Mouse (Mus musculus) A20 (cell line): ENCODE results near the gene Triap1.
A peak's percentile ranks its signal among the peaks of the same experiment; 100 is the strongest.
"Not testable (repeated sequence)": the region's sequence is repeated elsewhere in the genome, so short reads cannot be mapped to it uniquely, and the experiment has no call there.

Experiments used
- DNase-seq: peaks from one replicate; pipeline ENCODE4 v3.0.0-alpha.2; 2011; ENCODE audit warnings: low read depth, low spot score

The Triap1 gene

DNA sequence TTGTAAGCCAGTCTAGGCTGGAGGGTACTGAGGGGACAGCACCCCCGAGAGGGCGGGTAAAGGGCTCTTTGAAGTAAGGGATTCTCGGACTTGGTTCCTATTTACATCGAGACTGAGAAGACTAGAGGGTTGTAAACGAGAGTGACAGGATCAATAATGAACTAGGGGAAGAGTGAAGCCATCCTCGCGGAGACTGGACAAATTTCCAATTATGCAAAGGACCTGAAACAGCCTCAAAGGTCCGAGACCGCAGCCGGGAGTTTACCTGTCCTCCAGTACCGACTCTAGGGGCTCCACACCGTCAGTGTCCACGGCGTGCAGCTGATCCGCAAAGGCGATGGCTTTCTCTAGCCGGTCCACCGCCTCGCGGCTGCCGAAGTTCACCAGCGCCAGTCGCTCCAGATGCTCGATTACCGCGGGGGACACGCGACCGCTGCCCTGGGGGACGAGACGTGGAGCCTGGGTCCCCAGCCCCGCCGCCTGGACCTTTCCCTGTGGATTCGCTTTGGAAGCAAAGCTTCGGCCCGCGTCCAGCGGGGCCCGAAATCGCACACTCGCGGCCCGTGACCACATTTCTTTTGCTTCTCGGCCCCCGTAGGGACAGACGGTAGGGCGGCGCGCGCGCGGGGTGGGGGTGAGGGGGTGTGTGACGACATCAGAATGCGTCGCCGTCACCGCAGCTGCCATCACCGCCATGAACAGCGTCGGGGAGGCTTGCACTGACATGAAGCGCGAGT lies at the start of gene Triap1, which contains the start of gene Gatc:
Triap1 (plus strand) TSS at position 649 of the 737 bp plus-strand sequence.
Gatc (minus strand) TSS at position 602 of the 737 bp plus-strand sequence.
- peak; percentile 94 for DNase-seq

DNA sequence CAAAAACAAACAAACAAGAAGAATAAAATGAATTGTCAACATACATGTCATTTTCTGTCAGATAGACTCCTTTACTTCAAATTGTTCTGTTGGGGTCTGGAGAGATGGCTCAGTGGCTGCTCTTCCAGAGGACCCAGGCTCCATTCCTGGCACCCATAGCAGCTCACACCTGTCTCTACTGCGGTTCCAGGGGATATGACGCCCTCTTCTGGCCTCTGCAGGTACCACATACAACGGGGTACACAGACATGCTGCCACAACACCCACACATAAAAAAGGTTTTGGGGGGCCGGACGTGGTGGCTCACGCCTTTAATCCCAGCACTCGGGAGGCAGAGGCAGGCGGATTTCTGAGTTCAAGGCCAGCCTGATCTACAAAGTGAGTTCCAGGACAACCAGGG lies 46.9 kb upstream of the Triap1 start:
- peak; percentile 46 for DNase-seq

DNA sequence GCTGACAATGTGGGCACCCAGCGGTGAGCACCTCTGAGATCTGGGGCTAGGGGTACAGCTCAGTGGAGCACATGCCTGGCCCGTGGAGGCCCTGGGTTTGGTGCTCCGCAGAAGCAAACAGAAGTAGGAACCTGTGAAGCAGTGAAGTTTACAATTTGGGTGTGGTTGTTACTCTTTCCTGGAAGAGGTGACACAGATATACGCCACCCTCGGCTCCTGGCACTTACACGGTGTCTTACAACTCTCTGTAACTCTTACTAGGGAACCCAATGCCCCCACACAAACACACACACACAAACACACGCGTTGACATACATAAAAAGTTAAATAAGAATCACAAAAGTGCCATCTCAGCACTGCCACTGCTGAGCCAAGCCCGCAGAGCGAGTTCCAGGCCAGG lies 44.7 kb upstream of the Triap1 start:
- no peak for DNase-seq

DNA sequence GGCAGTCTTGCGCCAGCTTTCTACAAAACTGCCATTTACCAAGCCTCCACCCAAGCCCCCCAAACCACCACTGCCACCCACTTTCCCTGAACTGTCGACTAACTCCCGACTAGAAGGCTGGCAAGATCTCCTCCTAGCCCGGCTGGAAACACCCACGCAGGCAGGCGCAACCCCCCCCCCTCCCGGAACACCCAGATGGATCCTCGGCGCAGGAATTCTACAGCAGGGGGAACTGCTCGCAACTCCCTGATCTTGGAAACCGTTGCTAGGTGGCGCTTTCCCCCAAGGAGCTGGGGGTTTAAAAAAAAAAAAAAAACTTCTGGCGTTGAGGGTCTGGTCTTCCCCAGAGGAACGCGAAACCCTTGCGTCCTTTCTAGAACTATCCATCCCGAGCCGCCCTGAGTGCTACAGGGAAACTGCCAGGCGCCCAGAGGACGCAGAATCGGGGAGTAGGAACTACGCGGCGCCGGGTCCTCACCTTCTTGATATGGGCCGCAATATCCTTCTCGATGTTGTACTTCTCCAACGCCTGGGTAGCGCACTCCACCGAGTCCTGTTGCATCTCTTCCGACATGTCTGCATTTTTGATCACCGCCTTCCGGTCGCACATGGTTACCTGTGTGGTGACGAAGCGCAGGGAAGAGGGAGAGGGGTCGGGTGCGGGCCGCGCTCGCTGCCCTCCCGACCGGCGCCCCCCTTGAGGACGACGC lies 40.8 kb upstream of the Triap1 start:
- DNase-seq = peak; percentile 46

DNA sequence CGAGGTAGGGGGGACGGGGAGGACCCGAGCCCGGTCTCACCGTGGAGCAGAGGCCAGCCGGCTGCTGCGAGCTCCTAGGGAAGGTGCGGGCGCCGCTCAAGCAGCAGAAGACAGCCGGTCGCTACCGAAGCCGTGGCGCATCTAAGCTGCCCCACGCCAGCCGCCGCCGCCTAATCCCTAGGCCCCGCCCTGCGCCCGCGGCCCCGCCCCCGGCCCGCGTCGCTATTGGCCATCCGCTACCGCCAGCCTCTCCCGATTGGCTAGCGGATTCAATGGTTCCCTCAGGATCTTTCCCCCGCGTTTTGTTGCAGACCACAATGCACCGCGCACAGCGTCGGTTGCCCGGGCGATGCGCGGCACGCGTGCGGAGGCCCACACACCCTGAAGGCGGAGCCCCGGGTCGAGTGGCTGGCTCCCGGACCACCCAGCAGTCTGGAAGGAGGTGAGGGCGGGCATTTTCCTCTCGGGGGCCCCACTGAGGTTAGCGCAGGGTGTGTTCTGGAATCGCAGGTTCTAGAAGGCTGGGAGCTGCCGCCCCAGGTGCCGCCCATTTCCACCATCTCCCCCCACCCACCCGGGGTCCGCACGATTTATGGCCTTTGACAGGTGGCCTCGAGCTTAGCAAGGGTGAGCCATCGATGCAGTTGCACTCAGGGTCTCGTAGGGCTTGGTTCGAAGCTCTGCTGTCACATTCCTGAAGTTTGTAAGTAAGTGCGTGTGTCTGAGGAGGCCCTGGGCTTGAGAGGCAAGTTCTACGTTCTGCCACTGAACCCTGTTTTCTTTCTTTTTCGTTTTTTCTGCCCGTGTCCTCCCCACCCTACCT lies 40.0 kb upstream of the Triap1 start, which contains the start of gene Dynll1:
Dynll1 (minus strand) TSS at position 208 of the 823 bp plus-strand sequence.
- DNase-seq = peak; percentile 99

DNA sequence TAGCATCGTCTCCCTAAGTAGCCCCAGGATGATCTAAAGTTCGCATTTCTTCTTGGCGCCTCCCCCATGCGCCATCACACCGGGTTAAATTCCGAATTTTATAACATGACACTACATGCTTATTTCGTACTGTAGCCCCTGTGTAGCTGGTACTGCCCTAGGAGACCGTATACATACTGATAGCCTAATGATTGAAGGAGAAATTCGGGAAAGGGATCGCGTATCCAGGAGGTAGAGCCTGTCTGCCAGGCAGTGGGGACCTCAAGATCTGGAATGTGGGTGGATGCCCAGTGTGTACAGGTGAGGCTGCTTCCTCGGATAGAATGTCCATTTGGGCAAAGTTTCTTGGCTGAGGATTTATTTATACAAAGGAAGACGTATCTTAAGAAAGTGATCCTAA lies 39.4 kb upstream of the Triap1 start:
- no peak for DNase-seq

DNA sequence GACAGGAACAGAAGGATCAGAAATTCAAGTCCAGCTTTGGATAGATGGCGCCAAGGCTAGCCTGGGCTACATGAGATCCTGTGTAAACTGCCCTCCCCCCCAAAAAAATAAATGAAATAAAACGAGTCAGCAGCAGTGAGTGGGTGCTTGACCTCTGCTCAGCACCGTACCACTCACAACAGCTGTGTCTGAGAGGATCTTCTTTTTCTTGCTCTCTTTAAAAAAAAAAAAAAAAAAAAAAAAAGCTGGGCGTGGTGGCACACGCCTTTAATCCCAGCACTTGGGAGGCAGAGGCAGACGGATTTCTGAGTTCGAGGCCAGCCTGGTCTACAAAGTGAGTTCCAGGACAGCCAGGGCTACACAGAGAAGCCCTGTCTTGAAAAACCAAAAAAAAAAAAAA lies 38.8 kb upstream of the Triap1 start:
- not testable (repeated sequence) for DNase-seq

DNA sequence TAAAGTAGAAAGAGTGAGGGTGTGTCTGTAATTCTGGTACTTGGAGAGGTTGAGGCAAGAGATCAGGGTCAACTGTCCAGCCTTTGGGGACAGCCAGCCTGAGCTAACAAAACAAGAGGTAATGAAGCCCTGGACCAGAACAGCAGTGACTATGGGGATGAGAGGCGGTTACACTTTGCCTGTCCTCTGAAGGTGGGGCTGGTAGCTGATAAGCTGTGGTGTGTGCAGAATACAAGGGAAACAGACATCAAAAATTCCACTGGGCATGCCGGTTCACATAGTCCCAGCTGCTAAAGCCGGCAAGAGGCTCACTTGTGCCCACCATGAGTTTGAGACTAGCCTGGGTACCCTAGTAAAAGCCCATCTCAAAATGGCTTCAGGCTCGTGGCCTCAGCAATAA lies 28.7 kb upstream of the Triap1 start:
- DNase-seq = no peak

GRCm38 (mm10) chr5:115312816-115313667 lies 28.0 kb upstream of the Triap1 start:
- no peak for DNase-seq

DNA sequence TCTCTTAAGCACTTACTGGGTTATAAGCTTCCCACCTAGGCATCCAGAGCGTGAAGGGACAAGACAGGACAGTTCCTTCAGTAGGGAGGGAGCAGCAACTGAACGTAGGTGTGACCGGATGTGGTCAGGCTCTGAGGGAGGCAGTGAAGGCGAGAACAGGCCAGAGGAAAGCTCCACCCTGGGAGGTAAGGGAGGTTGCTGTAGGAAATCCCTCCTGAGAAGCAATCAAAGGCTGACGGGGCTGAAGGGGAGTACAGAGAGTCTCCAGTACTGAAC lies 27.4 kb upstream of the Triap1 start:
- DNase-seq = no peak

GRCm38 (mm10) chr5:115316968-115317644 lies 23.9 kb upstream of the Triap1 start:
- DNase-seq = no peak

GRCm38 (mm10) chr5:115317645-115318328 lies 23.2 kb upstream of the Triap1 start:
- no peak for DNase-seq

DNA sequence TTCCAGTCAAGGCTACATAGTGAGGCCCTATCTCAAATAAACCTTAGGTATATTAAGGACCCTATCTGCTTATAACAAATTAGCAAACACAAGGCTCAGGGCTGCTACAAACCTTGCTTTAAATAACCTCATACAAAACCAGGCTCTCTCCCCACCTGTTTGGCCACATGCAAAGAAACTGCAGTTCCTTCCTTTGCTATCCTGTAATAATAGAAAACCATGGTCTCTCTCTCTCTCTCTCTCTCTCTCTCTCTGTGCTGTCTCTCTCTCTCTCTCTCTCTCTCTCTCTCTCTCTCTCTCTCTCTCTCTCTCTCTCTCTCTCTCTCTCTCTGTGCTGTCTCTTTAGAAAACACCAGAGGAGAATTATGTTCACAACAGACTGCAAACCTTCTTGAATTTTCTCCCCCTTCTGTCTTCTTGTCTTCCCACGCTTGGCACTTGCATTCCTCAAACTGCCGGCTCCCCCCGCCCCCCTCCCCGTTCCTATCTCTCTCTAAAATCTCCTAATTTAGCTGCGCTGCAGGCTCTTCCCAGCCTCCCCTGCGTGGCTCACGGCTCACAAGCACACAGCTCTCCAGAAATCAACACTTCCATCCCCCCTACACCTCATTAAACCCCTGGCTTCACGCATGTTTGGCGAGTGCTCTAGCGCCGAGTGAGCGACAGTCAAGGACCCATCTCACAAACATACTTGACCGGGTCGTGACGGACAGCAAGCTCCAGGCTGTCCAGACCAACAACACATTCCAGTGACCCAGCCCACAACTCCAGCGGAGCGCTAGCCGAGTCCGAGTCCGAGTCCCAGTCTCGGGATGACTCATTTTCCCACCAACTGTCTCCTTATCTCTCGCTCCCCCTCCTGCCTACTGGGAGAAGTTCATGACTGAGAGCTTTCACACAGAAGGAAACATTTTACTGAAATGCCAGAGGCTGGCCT lies 21.8 kb upstream of the Triap1 start:
- no peak for DNase-seq

DNA sequence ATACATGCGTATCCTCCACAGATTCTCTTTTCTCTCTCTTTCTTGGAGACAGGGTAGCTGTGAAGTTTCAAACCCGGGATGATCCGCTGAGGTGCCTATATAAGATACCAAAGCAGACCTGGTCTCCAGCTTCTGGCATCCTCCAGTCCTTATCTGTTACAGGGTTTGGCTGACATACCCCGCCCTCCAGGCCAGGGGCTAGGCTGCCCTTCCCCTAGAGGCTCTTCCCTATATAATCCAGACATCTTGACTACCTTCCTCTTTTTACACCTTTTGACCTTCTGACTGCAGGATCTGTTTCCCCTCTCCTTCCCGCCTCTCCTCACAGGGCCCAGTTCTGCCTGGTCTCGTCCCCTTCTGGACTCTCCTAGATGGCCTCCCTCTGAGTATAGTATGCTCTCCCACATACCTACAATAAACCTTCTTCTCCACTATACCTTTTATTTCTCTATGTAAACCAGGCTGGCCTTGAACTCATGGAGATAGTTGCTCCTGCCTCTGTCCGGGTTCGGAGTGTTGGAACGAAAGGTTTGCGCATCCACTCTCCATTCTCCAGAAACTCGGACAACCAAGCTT lies 14.7 kb upstream of the Triap1 start:
- no peak for DNase-seq

DNA sequence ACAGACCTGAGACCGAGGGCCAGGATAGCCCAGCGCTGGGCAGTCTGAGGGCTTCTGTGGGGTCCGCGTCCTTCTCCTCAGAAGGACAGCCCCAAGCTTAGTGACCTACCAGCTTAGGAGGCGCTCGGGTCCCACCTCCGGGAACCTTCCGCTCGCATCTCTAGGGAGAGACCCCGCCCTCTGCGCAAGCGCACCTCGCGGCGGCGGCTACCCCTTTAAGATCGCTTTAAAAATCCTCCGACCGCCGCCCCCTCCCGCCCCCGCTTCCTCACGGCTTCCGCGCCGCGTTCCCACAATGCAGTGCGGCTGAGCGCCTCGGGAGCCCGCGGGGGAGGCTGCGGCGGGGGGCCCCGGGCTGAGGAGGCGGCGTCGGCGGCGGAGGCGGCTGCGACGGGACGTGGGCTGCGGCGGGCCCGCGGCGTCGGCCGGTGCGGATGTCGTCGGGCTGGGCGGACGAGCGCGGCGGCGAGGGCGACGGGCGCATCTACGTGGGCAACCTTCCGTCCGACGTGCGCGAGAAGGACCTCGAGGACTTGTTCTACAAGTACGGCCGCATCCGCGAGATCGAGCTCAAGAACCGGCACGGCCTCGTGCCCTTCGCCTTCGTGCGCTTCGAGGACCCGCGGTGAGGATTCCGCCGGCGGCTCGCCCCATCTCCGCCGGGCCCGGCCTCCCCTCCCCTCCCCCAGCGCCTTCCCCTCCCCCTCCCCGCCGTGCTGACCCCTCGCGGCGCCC lies 14.0 kb upstream of the Triap1 start, which contains the start of gene Srsf9:
Srsf9 (plus strand) TSS at position 303 of the 735 bp plus-strand sequence.
- DNase-seq = peak; percentile 96

DNA sequence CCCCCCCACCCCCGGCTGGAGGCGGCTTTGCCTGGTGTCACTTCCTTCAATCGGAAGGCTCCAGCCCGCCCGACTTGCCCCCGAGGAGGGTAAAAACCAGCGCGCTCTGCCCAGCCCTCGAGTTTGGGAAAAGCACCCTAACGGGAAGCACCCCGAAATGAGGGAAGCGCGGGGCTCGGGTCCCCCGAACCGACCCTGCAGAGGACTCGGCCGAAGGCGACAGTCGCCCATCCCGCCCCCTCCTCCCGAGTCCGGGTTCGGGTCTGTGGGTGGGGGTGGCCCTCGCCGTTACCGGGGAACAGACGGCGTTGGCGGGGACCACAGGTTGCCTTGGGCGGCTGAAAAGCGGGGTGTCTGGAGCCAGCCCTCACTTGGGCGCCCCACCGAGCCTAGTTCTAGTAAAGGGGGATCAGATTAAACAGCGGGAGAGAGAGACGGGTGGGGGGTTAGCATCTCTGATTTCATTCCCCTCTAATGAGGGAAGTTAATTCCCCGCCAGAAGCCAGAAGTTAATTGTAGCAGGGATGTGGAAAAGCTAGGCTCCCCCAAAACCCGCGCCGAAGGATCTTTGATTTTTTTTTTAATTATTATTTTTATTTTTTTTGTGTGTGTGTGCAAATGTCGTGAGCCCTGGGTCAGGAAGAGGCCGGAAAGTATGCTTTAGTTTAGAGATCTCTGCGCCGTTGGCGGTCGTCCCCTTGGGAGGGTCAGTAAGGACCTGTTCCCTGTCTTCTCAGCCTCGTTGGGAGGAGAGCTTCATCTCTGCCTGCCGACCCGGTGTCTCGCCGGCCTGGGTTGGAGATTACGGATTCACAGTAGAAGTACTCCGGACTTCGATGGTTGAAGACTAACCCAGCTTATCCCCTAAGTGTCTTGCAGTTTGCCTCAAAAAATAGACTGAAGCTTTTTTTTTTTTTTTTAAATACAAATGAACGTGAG lies 13.1 kb upstream of the Triap1 start:
- peak; percentile 57 for DNase-seq

GRCm38 (mm10) chr5:115330955-115331354 lies 10.1 kb upstream of the Triap1 start:
- no peak for DNase-seq
